Mouse (Mus musculus) fat pad, adult 2 months (tissue): ENCODE results near the gene Anp32e.
"Not testable (repeated sequence)": the region's sequence is repeated elsewhere in the genome, so short reads cannot be mapped to it uniquely, and the experiment has no call there.

Experiments used
- DNase-seq: peaks from one replicate; pipeline ENCODE4 v3.0.0-alpha.2; 2011; ENCODE audit warnings: low read depth, low spot score; ENCODE audit errors: extremely low read depth

The Anp32e gene

GRCm38 (mm10) chr3:95928658-95929503 lies at the start of gene Anp32e:
Anp32e (plus strand) TSS chr3:95929246.
- peak; percentile 92 for DNase-seq

- no peak for DNase-seq
Observed at GRCm38 (mm10) chr3:95881979-95882815, 46.8 kb upstream of the Anp32e start, which contains the start of gene Ciart. Ciart (minus strand) TSS chr3:95882251.

- DNase-seq, result no peak
Observed at GRCm38 (mm10) chr3:95882816-95883425, 46.1 kb upstream of the Anp32e start.

- no peak for DNase-seq
Observed at GRCm38 (mm10) chr3:95884400-95884799, 44.6 kb upstream of the Anp32e start.

- DNase-seq, result no peak
Observed at GRCm38 (mm10) chr3:95887596-95887995, 41.5 kb upstream of the Anp32e start.

- no peak for DNase-seq
Observed at GRCm38 (mm10) chr3:95889664-95890063, 39.4 kb upstream of the Anp32e start.

- no peak for DNase-seq
Observed at GRCm38 (mm10) chr3:95891211-95892065, 37.6 kb upstream of the Anp32e start, which contains the start of gene BC028528. BC028528 (minus strand) TSS chr3:95892005.

- DNase-seq, result no peak
Observed at GRCm38 (mm10) chr3:95892066-95893052, 36.7 kb upstream of the Anp32e start.

- no peak for DNase-seq
Observed at GRCm38 (mm10) chr3:95893126-95893525, 35.9 kb upstream of the Anp32e start.

- not testable (repeated sequence) for DNase-seq
Observed at GRCm38 (mm10) chr3:95893606-95894316, 35.3 kb upstream of the Anp32e start, which contains the start of gene Aph1a. Aph1a (plus strand) TSS chr3:95893969.

GRCm38 (mm10) chr3:95894317-95895160 lies 34.5 kb upstream of the Anp32e start:
- DNase-seq, result no peak

GRCm38 (mm10) chr3:95895501-95895900 lies 33.5 kb upstream of the Anp32e start:
- not testable (repeated sequence) for DNase-seq

- no peak for DNase-seq
Observed at GRCm38 (mm10) chr3:95899800-95900524, 29.1 kb upstream of the Anp32e start.

GRCm38 (mm10) chr3:95901616-95902372 lies 27.3 kb upstream of the Anp32e start:
- DNase-seq, result no peak

GRCm38 (mm10) chr3:95902373-95902625 lies 26.7 kb upstream of the Anp32e start:
- DNase-seq, result no peak

- DNase-seq, result no peak
Observed at GRCm38 (mm10) chr3:95902643-95903042, 26.4 kb upstream of the Anp32e start.
